ENCODE assay signal across 14 mouse cellular contexts in genomic region chr5:140256685-140257084, GRCm38 (mm10).
"Had no signal": no experiment of that assay in that cellular context is flagged by ENCODE, and none has a peak within 500 bp of the region (broad histone marks: within the 10 kb centered on the region; RNA-seq: fewer than 3 reads in every experiment).

No protein-coding gene starts in this region.

- H3K9me3 ChIP-seq: kidney, embryonic 15.5 days; limb, embryonic 15.5 days; liver, embryonic 12.5 days; midbrain, embryonic 10.5 days; neural tube, embryonic 12.5 days had no signal

- DNase-seq: kidney, adult 18-20 months; kidney, postnatal 25 days; lung, embryonic 14.5 days; lung, postnatal 10 days; lung, postnatal 4 days; midbrain, embryonic 14.5 days had no signal

- ATAC-seq: liver, embryonic 12.5 days had no signal

- H3K4me2 ChIP-seq: kidney, embryonic 15.5 days; limb, embryonic 15.5 days; liver, embryonic 12.5 days; lung, embryonic 14.5 days; neural tube, embryonic 12.5 days had no signal

- H3K27me3 ChIP-seq: kidney, embryonic 15.5 days; limb, embryonic 15.5 days; liver, embryonic 12.5 days; neural tube, embryonic 12.5 days had no signal

- H3K4me3 ChIP-seq: kidney, embryonic 15.5 days; left cerebral cortex, adult 2 months; limb, embryonic 15.5 days; liver, embryonic 12.5 days; midbrain, embryonic 10.5 days; myocyte; neural tube, embryonic 12.5 days had no signal

- H3K9ac ChIP-seq: kidney, embryonic 15.5 days; limb, embryonic 15.5 days; liver, embryonic 12.5 days; lung, embryonic 14.5 days; neural tube, embryonic 12.5 days had no signal

- H3K27ac ChIP-seq: kidney, embryonic 15.5 days; left cerebral cortex, adult 2 months; limb, embryonic 15.5 days; liver, embryonic 12.5 days; midbrain, embryonic 10.5 days; neural tube, embryonic 12.5 days; stomach, postnatal 0 days had no signal

- H3K4me1 ChIP-seq: limb, embryonic 15.5 days; liver, embryonic 12.5 days; midbrain, embryonic 10.5 days had no signal
